Mouse (Mus musculus): ENCODE data around the gene Slc44a2. TPM values are rescaled to one million over a fixed set of nuclear protein-coding genes. Genes with fewer than 3 reads are reported as not detected.

Gene Slc44a2
- polyA plus RNA-seq, 1 experiment from 2014 or later, result 17.3 TPM

DNA sequence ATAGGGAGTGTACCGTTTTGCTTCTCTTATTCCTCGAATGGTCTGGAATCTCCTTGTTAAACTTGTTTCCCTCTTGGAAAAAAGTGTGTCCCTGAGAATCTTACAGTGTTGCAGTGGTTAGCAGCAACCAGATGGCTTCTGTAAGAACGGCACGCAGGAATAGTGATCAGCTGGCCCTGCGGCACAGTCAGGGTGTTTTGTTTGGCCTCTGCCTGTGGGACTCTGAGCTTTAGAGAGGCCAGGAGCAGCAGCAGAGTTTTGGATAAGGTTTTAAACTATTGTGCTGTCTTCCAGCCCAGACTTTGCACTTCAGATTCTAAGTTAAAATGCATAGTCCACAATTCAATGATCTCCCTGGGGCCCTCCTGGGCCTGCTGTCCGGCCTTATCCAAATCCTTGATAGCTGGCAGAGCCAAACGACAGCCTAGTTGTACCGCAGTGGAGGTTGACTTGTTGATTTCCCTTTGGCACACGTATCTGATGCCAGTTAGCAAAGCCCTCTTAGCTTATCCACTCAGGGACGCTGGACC lies 72.2 kb downstream of the Slc44a2 start:
- Histone ChIP-seq H3K4me1 (replicated peaks) (no peaks in the 10 kb centered on the region), H3K9me3 (replicated peaks) (no peaks in the 10 kb centered on the region), H3K4me2 (no peak overlapping the region), H3K36me3 (peaks cover 96% of the 10 kb centered on the region), H3K9ac (no peak overlapping the region), H3K27me3 (no peaks in the 10 kb centered on the region), H3K27ac (no peak overlapping the region), H3K4me3 (replicated peaks) (no peak overlapping the region)
- DNase-seq, result no peak
- no peak for ATAC-seq (ENCODE audit: low read depth)
- WGBS (ENCODE audit: insufficient replicate concordance), result 79% methylated on average over 10 of the region's 10 CpGs

GRCm38 (mm10) chr9:21395692-21396091 lies 75.2 kb downstream of the Slc44a2 start:
- H3K4me3 ChIP-seq (replicated peaks), result no peak overlapping the region
- DNase-seq, result no peak
- H3K4me2 ChIP-seq, result no peak overlapping the region
- H3K9me3 ChIP-seq (replicated peaks), result no peaks in the 10 kb centered on the region
- H3K36me3 ChIP-seq, result peaks cover 99% of the 10 kb centered on the region
- no peak overlapping the region for H3K9ac ChIP-seq
- 71% methylated on average over 3 of the region's 3 CpGs for WGBS (ENCODE audit: insufficient replicate concordance)
- H3K4me1 ChIP-seq (replicated peaks), result no peaks in the 10 kb centered on the region
- H3K27ac ChIP-seq, result no peak overlapping the region
- H3K27me3 ChIP-seq, result no peaks in the 10 kb centered on the region
- no peak for ATAC-seq (ENCODE audit: low read depth)

DNA sequence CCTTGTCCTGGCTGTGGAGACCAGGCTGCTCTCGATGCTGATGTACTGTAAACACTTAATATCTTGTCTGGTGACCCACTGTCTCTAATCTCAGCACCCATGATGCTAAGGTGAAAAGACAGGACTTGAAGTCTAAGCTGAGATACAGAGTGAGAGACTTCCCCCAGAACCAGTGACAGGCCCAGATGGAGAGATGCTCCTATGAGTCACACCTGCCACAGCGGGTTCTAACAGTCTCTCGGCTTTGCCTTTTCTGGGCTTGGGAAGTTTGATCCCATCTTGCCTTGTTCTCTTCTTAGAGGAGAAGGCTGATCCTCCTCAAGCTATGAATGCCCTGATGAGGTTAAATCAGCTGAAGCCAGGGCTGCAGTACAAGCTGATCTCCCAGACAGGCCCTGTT lies 76.7 kb downstream of the Slc44a2 start:
- H3K4me2 ChIP-seq, result no peak overlapping the region
- H3K9me3 ChIP-seq (replicated peaks), result no peaks in the 10 kb centered on the region
- no peak overlapping the region for H3K4me3 ChIP-seq (replicated peaks)
- H3K27me3 ChIP-seq, result no peaks in the 10 kb centered on the region
- no peak overlapping the region for H3K27ac ChIP-seq
- H3K9ac ChIP-seq, result no peak overlapping the region
- ATAC-seq (ENCODE audit: low read depth) (no peak), DNase-seq (no peak)
- 88% methylated on average over 3 of the region's 3 CpGs for WGBS (ENCODE audit: insufficient replicate concordance)
- H3K36me3 ChIP-seq, result peaks cover 97% of the 10 kb centered on the region
- no peaks in the 10 kb centered on the region for H3K4me1 ChIP-seq (replicated peaks)

GRCm38 (mm10) chr9:21401042-21401441 lies 80.5 kb downstream of the Slc44a2 start:
- no peak for DNase-seq
- H3K9ac ChIP-seq, result no peak overlapping the region
- no peak for ATAC-seq (ENCODE audit: low read depth)
- H3K4me3 ChIP-seq (replicated peaks), result no peak overlapping the region
- no peak overlapping the region for H3K27ac ChIP-seq
- H3K9me3 ChIP-seq (replicated peaks), result no peaks in the 10 kb centered on the region
- no peak overlapping the region for H3K4me2 ChIP-seq
- peaks cover 97% of the 10 kb centered on the region for H3K36me3 ChIP-seq
- WGBS (ENCODE audit: insufficient replicate concordance), result 89% methylated on average over 9 of the region's 9 CpGs
- H3K27me3 ChIP-seq, result no peaks in the 10 kb centered on the region
- H3K4me1 ChIP-seq (replicated peaks), result no peaks in the 10 kb centered on the region

GRCm38 (mm10) chr9:21402764-21403253 lies 82.3 kb downstream of the Slc44a2 start:
- H3K9me3 ChIP-seq (replicated peaks), result no peaks in the 10 kb centered on the region
- H3K4me1 ChIP-seq (replicated peaks), result 0 out of 2 replicates have a peak, but pooled peaks cover 3% of the 10 kb centered on the region
- ATAC-seq (ENCODE audit: low read depth), result no peak
- no peak overlapping the region for H3K4me3 ChIP-seq (replicated peaks)
- 86% methylated on average over 11 of the region's 11 CpGs for WGBS (ENCODE audit: insufficient replicate concordance)
- H3K27me3 ChIP-seq, result no peaks in the 10 kb centered on the region
- H3K4me2 ChIP-seq, result no peak overlapping the region
- H3K27ac ChIP-seq, result no peak overlapping the region
- no peak for DNase-seq
- peaks cover 89% of the 10 kb centered on the region for H3K36me3 ChIP-seq
- no peak overlapping the region for H3K9ac ChIP-seq

DNA sequence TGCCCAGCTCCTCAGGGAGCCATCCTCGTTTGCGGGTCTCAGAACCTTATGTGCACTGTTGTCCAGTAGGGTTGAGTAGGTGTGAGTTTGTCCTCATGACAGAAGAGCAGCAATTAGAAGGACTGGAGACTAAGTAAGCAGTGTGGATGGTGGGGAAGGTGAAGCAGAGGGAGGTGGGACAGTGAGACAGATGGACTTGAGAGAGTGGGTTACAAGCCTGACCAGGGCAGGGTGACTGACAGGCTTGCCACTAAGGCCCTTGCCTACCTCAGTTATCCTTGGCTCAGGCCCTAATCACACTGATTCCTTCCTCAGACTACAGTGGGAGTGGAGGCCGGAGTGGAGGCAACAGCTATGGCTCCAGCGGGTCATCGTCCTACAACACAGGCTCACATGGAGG lies 83.2 kb downstream of the Slc44a2 start:
- Histone ChIP-seq H3K27ac (no peak overlapping the region), H3K4me2 (no peak overlapping the region), H3K9ac (no peak overlapping the region), H3K36me3 (peaks cover 80% of the 10 kb centered on the region), H3K4me1 (replicated peaks) (0 out of 2 replicates have a peak, but pooled peaks cover 4% of the 10 kb centered on the region), H3K27me3 (no peaks in the 10 kb centered on the region), H3K9me3 (replicated peaks) (no peaks in the 10 kb centered on the region), H3K4me3 (replicated peaks) (no peak overlapping the region)
- DNase-seq (no peak), ATAC-seq (ENCODE audit: low read depth) (no peak)
- WGBS (ENCODE audit: insufficient replicate concordance), result 92% methylated on average over 5 of the region's 5 CpGs

Other genes starting within 250 kb of the Slc44a2 start
- gene Gm49373, start 247.6 kb upstream of the Slc44a2 start, polyA plus RNA-seq (2015; fragmentation: Nextera tagmentation; extraction: Ambion mirVana), result 0.56 and 0.68 TPM in 2 replicates
- 36.6 and 41.0 TPM in 2 replicates for gene Fdx1l, start 247.1 kb upstream of the Slc44a2 start, polyA plus RNA-seq (2015; fragmentation: Nextera tagmentation; extraction: Ambion mirVana)
- 1.3 and 1.6 TPM in 2 replicates for gene Gm38431, start 228.7 kb upstream of the Slc44a2 start, polyA plus RNA-seq (2015; fragmentation: Nextera tagmentation; extraction: Ambion mirVana)
- 18.4 and 27.0 TPM in 2 replicates for gene Raver1, start 228.7 kb upstream of the Slc44a2 start, polyA plus RNA-seq (2015; fragmentation: Nextera tagmentation; extraction: Ambion mirVana)
- 6.2 and 7.2 TPM in 2 replicates for gene Tyk2, start 189.5 kb upstream of the Slc44a2 start, polyA plus RNA-seq (2015; fragmentation: Nextera tagmentation; extraction: Ambion mirVana)
- gene Cdc37, start 170.7 kb upstream of the Slc44a2 start, polyA plus RNA-seq (2015; fragmentation: Nextera tagmentation; extraction: Ambion mirVana), result 170 and 200 TPM in 2 replicates
- 2.0 and 2.1 TPM in 2 replicates for gene Pde4a, start 155.0 kb upstream of the Slc44a2 start, polyA plus RNA-seq (2015; fragmentation: Nextera tagmentation; extraction: Ambion mirVana)
- gene Keap1, start 81.3 kb upstream of the Slc44a2 start, polyA plus RNA-seq (2015; fragmentation: Nextera tagmentation; extraction: Ambion mirVana), result 31.9 TPM in 2 replicates
- 0.03 and 0.10 TPM in 2 replicates for gene S1pr5, start 72.3 kb upstream of the Slc44a2 start, polyA plus RNA-seq (2015; fragmentation: Nextera tagmentation; extraction: Ambion mirVana)
- gene Atg4d, start 55.4 kb upstream of the Slc44a2 start, polyA plus RNA-seq (2015; fragmentation: Nextera tagmentation; extraction: Ambion mirVana), result 85.5 and 86.2 TPM in 2 replicates
- gene Kri1, start 32.7 kb upstream of the Slc44a2 start, polyA plus RNA-seq (2015; fragmentation: Nextera tagmentation; extraction: Ambion mirVana), result 9.9 and 10.3 TPM in 2 replicates
- 104 and 105 TPM in 2 replicates for gene Cdkn2d, start 29.3 kb upstream of the Slc44a2 start, polyA plus RNA-seq (2015; fragmentation: Nextera tagmentation; extraction: Ambion mirVana)
- 0.17 and 0.24 TPM in 2 replicates for gene Ap1m2, start 8.4 kb upstream of the Slc44a2 start, polyA plus RNA-seq (2015; fragmentation: Nextera tagmentation; extraction: Ambion mirVana)
- gene Ilf3, start 47.2 kb downstream of the Slc44a2 start, polyA plus RNA-seq (2015; fragmentation: Nextera tagmentation; extraction: Ambion mirVana), result 50.9 and 58.8 TPM in 2 replicates
- 24.3 and 28.6 TPM in 2 replicates for gene Qtrt1, start 91.1 kb downstream of the Slc44a2 start, polyA plus RNA-seq (2015; fragmentation: Nextera tagmentation; extraction: Ambion mirVana)
- 51.8 and 56.8 TPM in 2 replicates for gene Dnm2, start 104.2 kb downstream of the Slc44a2 start, polyA plus RNA-seq (2015; fragmentation: Nextera tagmentation; extraction: Ambion mirVana)
- gene Tmed1, start 189.6 kb downstream of the Slc44a2 start, polyA plus RNA-seq (2015; fragmentation: Nextera tagmentation; extraction: Ambion mirVana), result 36.9 and 38.5 TPM in 2 replicates
- gene AB124611, start 205.5 kb downstream of the Slc44a2 start, polyA plus RNA-seq (2015; fragmentation: Nextera tagmentation; extraction: Ambion mirVana), result 3.5 and 4.1 TPM in 2 replicates
- 15.5 and 16.9 TPM in 2 replicates for gene Carm1, start 226.2 kb downstream of the Slc44a2 start, polyA plus RNA-seq (2015; fragmentation: Nextera tagmentation; extraction: Ambion mirVana)

Measured in liver, embryonic 13.5 days (tissue).